Mouse (Mus musculus) right cerebral cortex, postnatal 36 days (tissue): ENCODE results near the gene Mus81.
A peak's percentile ranks its signal among the peaks of the same experiment; 100 is the strongest.

Experiments used
- DNase-seq, 2 experiments: peaks; one replicate each; pipeline ENCODE4 v3.0.0; 2022; ENCODE audit warnings: low spot score in 2 of 2, mixed read lengths in 1 of 2

Mus81 gene

DNA sequence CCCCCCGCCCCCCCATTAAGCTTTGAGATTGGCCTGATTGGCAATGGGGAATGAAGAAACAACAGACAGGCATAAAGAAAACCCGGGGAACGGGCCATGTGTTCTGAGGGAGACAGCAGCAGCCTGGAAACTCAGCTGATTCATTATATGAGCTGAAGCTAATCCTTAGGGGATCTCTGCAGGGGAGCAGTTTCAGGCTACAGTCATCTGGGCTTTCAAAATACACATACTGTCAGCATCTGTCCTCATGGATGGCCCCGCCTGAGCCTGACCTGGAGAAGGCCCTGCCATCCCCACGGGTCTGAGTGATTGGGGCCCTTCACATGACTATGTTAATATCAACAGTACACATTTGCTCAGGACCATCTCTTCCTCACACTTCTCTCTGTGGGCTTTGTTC lies 16.4 kb downstream of the Mus81 start:
- DNase-seq, result no peak

DNA sequence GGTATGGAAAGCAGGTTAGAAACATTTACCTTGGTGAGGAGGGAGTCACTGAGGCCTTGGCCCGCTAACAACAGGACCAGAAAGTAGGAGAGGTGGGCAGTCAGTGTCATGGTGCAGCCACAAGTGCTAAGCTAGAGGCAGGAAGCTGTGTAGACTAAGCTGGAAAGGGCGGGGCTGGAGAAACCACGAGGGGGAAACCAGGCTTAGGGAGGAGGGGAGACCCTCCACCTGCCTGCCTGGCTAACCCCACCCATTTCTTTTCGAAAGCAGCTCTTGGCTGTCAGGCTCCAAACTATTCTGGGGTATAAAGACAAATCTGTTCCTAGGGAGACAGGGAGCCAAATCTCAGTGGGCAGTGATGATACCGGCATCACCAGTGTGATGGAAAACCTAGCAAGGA lies 19.8 kb downstream of the Mus81 start, which contains the start of gene Ctsw:
Gene Ctsw, minus strand, starts transcription at position 134 of the 400 bp plus-strand sequence.
- no peak for DNase-seq

- no peak for DNase-seq
These were observed 21.2 kb downstream of the Mus81 start for GRCm38 (mm10) chr19:5466916-5467500.

- DNase-seq, result no peak
These were observed 23.2 kb downstream of the Mus81 start for GRCm38 (mm10) chr19:5465037-5465436.

DNA sequence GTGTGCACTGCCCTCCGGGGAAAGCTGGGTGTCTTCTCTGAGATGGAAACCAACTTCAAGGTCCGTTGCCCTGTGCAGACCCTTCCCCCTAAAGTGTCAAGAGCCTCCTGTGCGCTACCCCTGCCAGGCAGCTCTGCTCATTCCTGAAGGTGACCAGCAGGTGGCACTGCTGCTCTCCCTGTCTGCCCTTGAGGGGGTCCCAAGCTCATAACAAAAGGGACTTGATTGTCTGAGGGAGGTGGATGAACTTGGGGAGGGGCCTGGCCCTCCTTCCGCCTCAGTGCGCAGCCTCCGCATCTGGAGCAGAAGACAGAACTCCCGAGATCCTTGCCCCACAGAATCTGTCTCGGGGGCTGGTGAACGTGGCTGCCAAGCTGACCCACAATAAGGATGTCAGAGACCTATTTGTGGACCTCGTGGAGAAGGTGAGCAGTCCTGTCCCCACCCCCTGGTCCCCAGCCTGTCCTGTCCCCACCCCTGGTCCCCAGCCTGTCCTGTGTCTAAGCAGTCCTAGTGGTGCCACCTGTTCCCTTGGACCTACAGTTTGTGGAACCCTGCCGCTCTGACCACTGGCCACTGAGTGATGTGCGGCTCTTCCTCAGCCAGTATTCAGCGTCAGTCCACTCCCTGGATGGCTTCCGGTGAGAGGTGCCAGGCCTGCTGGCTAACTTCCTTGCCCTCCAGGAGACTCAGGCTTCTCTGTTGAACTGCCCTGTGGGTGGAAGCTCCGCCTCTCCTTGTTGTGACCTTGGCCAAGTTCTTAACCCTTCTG lies 24.2 kb downstream of the Mus81 start:
- DNase-seq, result no peak

DNA sequence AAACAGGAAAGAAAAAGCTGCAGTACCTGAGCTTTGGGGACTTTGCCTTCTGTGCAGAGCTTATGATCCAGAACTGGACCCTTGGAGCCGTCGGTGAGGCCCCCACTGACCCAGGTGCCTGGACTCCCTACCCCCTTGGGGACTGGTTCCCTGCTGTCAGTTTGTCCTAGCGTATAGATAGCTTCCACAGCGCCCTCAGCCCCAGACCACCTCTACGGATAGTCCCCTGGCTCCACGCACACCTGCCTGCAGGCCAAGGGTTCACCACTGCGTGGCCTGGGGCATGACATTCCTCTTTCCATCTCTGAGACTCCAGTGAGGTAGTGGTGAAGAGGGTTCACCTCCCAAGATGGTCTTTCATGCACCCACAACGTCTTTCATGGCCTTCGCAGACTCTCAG lies 25.0 kb downstream of the Mus81 start:
- DNase-seq, result no peak

DNA sequence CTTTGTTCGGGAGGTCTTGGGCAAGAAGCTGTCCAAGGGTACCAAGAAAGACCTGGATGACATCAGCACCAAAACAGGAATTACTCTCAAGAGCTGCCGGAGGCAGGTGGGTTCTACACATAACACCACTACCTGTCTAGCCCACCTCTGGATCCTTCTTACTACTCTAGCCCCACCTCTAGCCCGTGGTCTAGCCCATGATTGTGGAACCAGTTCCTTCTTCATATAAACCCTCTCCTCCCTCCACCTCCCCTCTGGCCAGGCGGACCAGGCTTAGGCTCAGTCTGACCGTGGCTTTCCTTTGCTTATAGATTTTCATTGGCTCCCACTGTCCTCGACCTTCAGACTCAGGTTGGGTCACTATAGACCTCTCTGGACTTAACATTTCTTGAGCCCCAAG lies 26.8 kb downstream of the Mus81 start:
- DNase-seq, result no peak

DNA sequence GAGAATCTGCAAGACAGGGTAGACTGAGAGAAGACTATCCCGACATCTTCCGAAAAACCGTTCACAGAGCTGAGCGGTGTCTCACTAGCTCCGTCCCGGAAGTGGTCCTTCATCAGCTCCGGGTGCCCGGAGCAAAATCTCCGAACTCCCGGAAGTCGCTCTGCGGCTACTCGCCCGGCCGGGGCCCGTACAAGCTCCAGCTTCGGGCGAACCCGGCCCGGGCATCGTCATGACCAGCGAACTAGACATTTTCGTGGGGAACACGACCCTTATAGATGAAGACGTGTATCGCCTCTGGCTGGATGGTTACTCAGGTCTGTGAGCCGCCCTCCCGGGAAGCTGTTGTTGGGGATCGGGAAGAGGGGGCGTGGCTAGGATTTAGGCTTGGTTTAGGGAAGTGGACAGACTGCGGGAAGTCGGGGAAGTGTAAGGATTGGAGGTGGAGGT lies 27.7 kb downstream of the Mus81 start, which contains the start of gene Fibp:
Gene Fibp, plus strand, starts transcription at position 151 of the 447 bp plus-strand sequence.
- DNase-seq, result peak; percentile 73 to 79

DNA sequence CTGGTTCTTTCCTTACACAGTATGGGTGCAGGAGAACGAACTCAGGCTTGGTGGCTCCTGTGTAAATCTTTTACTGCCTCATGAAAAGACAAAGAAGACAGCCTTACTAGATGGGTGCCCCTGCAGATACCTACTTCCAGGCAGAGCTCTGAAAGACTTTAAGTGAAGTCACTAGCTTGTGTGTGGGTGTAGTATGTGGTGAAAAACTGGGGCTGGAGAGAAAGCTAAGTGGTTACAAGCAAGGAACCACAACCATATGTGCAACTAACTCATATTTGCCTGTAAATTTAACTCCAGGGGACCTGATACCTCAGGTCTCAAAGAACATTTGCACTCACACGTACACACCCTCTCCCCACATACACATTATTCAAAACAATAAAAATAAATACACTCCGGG lies 28.3 kb downstream of the Mus81 start:
- DNase-seq, result no peak

DNA sequence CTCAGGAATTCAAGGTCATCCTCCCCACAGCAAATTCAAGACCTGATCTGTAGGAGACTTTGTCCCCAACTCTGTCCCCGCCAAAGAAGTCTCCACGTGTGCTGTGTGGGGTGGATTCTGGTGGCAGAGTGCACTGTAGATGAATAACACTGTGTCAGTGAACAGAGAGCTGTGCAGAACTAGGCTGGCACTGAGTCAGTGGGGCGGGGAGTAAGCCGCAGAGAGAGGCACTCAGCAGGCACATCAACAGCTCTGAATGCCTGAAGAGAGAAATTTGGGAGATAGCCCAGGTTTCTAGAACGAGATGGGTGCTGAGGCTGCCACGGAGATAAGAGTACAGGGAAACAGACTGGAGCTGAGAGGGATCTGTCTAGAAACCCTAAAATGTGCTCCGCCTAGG lies 29.2 kb downstream of the Mus81 start:
- DNase-seq, result no peak

GRCm38 (mm10) chr19:5457746-5458442 lies 30.3 kb downstream of the Mus81 start, which contains the start of gene Ccdc85b:
Gene Ccdc85b (minus strand): TSS chr19:5457894.
- DNase-seq, result no peak

DNA sequence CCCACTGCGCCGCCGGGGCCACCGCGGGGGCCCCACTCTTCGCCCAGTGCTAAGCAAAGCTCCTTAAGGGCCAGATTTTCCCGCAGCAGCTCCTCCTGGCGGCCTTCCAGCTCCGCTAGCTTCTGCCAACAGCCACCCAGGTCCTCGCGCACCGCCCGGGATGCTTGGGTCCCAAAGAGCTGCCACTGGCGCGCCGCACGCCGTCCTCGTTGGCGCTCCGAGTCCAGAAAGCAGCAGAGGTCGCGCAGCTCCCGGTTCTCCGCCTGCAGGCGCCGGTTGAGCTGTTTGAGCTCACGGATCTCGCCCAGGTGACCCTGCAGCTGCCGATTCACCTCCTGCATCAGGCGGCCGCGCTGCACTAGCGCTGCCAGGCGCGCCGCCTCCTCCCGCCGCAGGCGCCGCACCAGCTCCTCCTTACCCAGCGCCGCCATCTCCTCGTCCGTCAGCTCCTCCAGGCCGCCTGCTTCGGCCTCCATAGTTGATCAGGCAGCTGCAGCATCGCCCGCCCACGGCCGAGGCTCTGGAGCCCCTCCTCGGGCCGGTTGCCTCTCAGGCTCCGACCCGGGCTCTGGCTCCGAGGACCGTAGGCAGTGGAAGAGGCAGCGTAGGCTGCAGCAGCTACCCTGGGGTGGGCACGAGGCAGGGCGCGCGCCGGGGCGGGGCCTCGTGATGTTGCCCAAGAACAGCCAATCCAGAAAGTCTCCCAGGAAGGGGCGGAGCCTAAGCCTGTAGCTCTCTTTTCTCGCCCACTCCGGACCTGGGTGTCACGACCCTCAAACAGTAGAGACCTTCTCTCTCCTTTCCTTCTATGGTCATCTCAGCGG lies 31.1 kb downstream of the Mus81 start:
- DNase-seq, result peak; percentile 96

GRCm38 (mm10) chr19:5456241-5456921 lies 31.8 kb downstream of the Mus81 start:
- DNase-seq, result no peak

GRCm38 (mm10) chr19:5455568-5455967 lies 32.6 kb downstream of the Mus81 start:
- DNase-seq, result no peak

- no peak for DNase-seq
These were observed 33.2 kb downstream of the Mus81 start for GRCm38 (mm10) chr19:5455037-5455436.

DNA sequence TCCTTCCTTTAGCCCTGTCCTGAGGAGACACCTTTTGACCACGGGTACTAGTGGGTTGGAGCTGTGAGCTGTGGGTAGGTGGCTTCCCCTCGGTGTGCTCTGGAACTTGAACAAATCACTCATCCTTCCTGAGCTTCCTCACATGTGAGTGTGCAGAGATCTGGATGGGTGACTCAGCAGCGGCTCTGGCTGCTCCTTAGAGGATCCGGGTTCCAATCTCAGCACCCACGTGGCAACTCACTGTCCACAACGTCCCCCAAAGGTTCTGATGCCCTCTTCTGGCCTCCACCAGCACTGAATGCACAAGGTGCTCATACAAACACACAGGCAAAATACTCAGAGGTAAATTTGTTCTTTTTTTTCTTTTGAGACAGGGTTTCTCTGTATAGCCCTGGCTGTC lies 36.4 kb downstream of the Mus81 start:
- no peak for DNase-seq

DNA sequence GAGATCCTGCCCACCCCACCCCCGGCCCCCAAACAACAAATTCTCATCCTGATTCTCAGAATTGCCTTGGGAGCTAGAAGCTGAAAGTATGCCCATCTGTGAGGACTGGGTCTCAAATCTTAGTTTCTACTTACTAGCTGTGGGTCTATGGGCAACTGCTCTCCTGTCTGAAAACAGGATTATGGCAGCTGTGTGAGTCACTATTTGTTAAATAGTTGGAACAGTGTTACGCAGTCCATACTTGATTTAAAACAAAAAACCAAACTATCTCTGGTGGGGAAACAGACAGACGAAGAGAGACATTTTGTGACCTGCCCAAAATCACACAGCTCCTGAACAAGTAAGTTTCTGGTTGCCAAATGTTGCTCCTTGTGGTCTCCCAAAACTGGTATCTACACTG lies 38.5 kb downstream of the Mus81 start:
- no peak for DNase-seq

- no peak for DNase-seq
These were observed 39.6 kb downstream of the Mus81 start for GRCm38 (mm10) chr19:5448354-5449150.

DNA sequence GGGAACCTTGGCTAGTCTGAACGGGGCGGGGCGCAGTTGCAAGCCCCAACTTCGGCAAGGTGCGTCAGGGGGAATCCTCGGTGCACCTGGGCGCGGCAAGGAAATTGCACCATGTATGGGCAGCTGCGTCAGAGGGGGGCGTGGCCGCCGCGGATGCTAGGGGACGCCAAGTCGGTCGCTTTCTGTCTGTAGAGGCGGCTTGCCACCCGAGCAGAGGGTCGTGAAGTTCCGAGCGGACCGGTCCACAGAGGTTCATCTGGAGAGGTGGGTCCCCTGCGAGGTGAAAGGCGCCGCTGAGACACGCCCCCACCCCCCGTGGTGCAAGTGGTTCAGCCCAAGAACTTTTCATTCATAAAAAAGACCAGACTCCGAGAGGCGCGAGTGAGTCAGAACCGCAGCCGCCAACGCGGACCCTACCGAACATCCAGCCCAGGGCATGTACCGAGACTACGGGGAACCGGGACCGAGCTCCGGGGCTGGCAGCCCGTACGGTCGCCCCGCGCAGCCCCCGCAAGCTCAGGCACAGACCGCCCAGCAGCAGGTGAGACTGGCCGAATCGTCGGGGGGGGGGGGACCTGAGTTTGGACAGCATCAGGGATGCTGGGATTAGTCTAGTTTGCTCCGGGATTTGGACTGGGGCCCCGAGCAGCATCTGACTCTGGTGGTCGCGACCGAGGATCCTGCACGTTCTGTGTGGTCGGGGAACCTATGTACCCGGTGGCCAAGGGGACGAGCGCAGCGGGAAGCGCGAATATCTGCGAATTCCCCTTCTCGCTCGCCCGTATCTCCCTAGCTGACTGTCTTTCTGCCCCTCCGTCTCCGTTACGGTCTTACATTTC lies 40.5 kb downstream of the Mus81 start, which contains the start of gene Fosl1:
Gene Fosl1, plus strand, starts transcription at position 33 of the 839 bp plus-strand sequence.
- DNase-seq, result peak in 1 of 2 experiments; percentile 60
